Mouse (Mus musculus): Measurements from ENCODE around the gene Gcc2.
"Not testable (repeated sequence)": the region's sequence is repeated elsewhere in the genome, so short reads cannot be mapped to it uniquely, and the experiment has no call there.

Gcc2 gene

GRCm38 (mm10) chr10:58255213-58255892 is at the start of gene Gcc2:
TSS of gene Gcc2 (plus strand) at chr10:58255497.
- peak; percentile 91 for DNase-seq (ENCODE audit: low spot score)

GRCm38 (mm10) chr10:58205986-58206385 is 49.3 kb upstream of the Gcc2 start:
- DNase-seq (ENCODE audit: low spot score), result no peak

- no peak for DNase-seq (ENCODE audit: low spot score)
Measured at GRCm38 (mm10) chr10:58206639-58207404, 48.5 kb upstream of the Gcc2 start.

GRCm38 (mm10) chr10:58209710-58210467 is 45.4 kb upstream of the Gcc2 start:
- no peak for DNase-seq (ENCODE audit: low spot score)

GRCm38 (mm10) chr10:58210514-58210913 is 44.8 kb upstream of the Gcc2 start:
- DNase-seq (ENCODE audit: low spot score), result no peak

GRCm38 (mm10) chr10:58211213-58211612 is 44.1 kb upstream of the Gcc2 start:
- DNase-seq (ENCODE audit: low spot score), result no peak

GRCm38 (mm10) chr10:58212230-58212629 is 43.1 kb upstream of the Gcc2 start:
- no peak for DNase-seq (ENCODE audit: low spot score)

GRCm38 (mm10) chr10:58214497-58214896 is 40.8 kb upstream of the Gcc2 start:
- no peak for DNase-seq (ENCODE audit: low spot score)

- DNase-seq (ENCODE audit: low spot score), result no peak
Measured at GRCm38 (mm10) chr10:58214934-58215333, 40.4 kb upstream of the Gcc2 start.

- DNase-seq (ENCODE audit: low spot score), result no peak
Measured at GRCm38 (mm10) chr10:58215353-58215752, 39.9 kb upstream of the Gcc2 start.

GRCm38 (mm10) chr10:58217366-58217765 is 37.9 kb upstream of the Gcc2 start:
- no peak for DNase-seq (ENCODE audit: low spot score)

- no peak for DNase-seq (ENCODE audit: low spot score)
Measured at GRCm38 (mm10) chr10:58220726-58221125, 34.6 kb upstream of the Gcc2 start.

- not testable (repeated sequence) for DNase-seq (ENCODE audit: low spot score)
Measured at GRCm38 (mm10) chr10:58221571-58221970, 33.7 kb upstream of the Gcc2 start.

- DNase-seq (ENCODE audit: low spot score), result not testable (repeated sequence)
Measured at GRCm38 (mm10) chr10:58223161-58223560, 32.1 kb upstream of the Gcc2 start.

- DNase-seq (ENCODE audit: low spot score), result peak; percentile 70
Measured at GRCm38 (mm10) chr10:58223972-58224805, 31.1 kb upstream of the Gcc2 start.

- DNase-seq (ENCODE audit: low spot score), result peak; percentile 49
Measured at GRCm38 (mm10) chr10:58224827-58225785, 30.2 kb upstream of the Gcc2 start, which contains the start of gene AW822073. TSS of gene AW822073 (minus strand) at chr10:58224930.

- not testable (repeated sequence) for DNase-seq (ENCODE audit: low spot score)
Measured at GRCm38 (mm10) chr10:58226357-58226756, 28.9 kb upstream of the Gcc2 start.

GRCm38 (mm10) chr10:58227798-58228197 is 27.5 kb upstream of the Gcc2 start:
- DNase-seq (ENCODE audit: low spot score), result peak; percentile 53

- DNase-seq (ENCODE audit: low spot score), result not testable (repeated sequence)
Measured at GRCm38 (mm10) chr10:58230021-58230420, 25.3 kb upstream of the Gcc2 start.

- DNase-seq (ENCODE audit: low spot score), result peak; percentile 35
Measured at GRCm38 (mm10) chr10:58231088-58231487, 24.2 kb upstream of the Gcc2 start.
